Mouse (Mus musculus) G1E (cell line): ENCODE data around the gene Btbd35f2.
"Not testable (repeated sequence)": the region's sequence is repeated elsewhere in the genome, so short reads cannot be mapped to it uniquely, and the experiment has no call there.

ENCODE experiments used
- CTCF ChIP-seq: IDR thresholded peaks from 2 replicates; pipeline ENCODE4 v1.5.1; 2012; ENCODE audit warnings: low read depth, low read length, inconsistent platforms, mixed read lengths
- GATA1 ChIP-seq: IDR thresholded peaks from 2 replicates; pipeline ENCODE4 v1.6.1; 2012; ENCODE audit warnings: borderline replicate concordance, low read length, inconsistent platforms, mixed read lengths
- TAL1 ChIP-seq: conservative IDR thresholded peaks from 2 replicates; pipeline ENCODE4 v1.6.1; 2012; ENCODE audit warnings: low read depth, low read length, inconsistent platforms, mixed read lengths

- not testable (repeated sequence) for TF ChIP-seq CTCF, TAL1, GATA1
Measured at GRCm38 (mm10) chrX:32278094-32278493, at the start of gene Btbd35f2.
